Mouse (Mus musculus): ENCODE data around the gene Slc7a5. TPM values are rescaled to one million over a fixed set of nuclear protein-coding genes. Genes with fewer than 3 reads are reported as not detected.

Gene Slc7a5
- polyA plus RNA-seq, 1 experiment from 2014 or later, result 39.6 TPM

- Histone ChIP-seq H3K9me3 (replicated peaks) (no peaks in the 10 kb centered on the region), H3K27me3 (replicated peaks) (0 out of 2 replicates have a peak, but pooled peaks cover 5% of the 10 kb centered on the region), H3K4me1 (peaks cover 45% of the 10 kb centered on the region), H3K9ac (replicated peaks) (no peak overlapping the region; the same call in 1 of the 2 replicates), H3K4me3 (replicated peaks) (peak overlapping the region; percentile 85), H3K4me2 (peak overlapping the region; percentile 98), H3K36me3 (no peaks in the 10 kb centered on the region), H3K27ac (replicated peaks) (no peak overlapping the region)
- ATAC-seq (ENCODE audit: low FRiP score), result no peak
- 84% methylated on average over 9 of the region's 9 CpGs for WGBS
Measured at GRCm38 (mm10) chr8:121904999-121905398, 2.5 kb downstream of the Slc7a5 start.

DNA sequence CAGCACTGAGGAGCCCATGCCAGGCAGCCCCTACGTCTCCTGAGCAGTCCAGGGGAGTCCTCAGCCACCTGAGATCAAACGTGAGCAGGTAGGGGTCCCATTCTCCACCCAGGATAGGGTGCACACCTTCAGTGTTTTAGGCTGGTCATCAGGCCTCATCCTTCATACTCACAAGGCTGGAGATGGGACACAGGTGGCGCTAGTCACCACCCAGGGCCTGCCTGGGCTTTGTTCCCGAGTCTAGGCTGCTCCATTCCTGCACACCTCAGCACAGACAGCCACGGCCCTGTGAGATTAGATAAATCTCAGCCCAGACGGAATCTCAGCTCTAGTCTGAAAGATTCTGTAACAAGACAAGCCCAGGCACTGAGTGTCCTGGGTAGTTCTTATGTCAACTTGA is 3.5 kb downstream of the Slc7a5 start:
- H3K9me3 ChIP-seq (replicated peaks), result no peaks in the 10 kb centered on the region
- no peak overlapping the region for H3K27ac ChIP-seq (replicated peaks)
- 0 out of 2 replicates have a peak overlapping the region, but pooled peaks have one; percentile 98 for H3K4me2 ChIP-seq
- H3K36me3 ChIP-seq, result no peaks in the 10 kb centered on the region
- H3K27me3 ChIP-seq (replicated peaks), result 0 out of 2 replicates have a peak, but pooled peaks cover 5% of the 10 kb centered on the region
- no peak overlapping the region for H3K9ac ChIP-seq (replicated peaks)
- no peak for ATAC-seq (ENCODE audit: low FRiP score)
- peak overlapping the region; percentile 85 for H3K4me3 ChIP-seq (replicated peaks)
- 66% methylated on average over 6 of the region's 6 CpGs for WGBS
- peaks cover 50% of the 10 kb centered on the region for H3K4me1 ChIP-seq

DNA sequence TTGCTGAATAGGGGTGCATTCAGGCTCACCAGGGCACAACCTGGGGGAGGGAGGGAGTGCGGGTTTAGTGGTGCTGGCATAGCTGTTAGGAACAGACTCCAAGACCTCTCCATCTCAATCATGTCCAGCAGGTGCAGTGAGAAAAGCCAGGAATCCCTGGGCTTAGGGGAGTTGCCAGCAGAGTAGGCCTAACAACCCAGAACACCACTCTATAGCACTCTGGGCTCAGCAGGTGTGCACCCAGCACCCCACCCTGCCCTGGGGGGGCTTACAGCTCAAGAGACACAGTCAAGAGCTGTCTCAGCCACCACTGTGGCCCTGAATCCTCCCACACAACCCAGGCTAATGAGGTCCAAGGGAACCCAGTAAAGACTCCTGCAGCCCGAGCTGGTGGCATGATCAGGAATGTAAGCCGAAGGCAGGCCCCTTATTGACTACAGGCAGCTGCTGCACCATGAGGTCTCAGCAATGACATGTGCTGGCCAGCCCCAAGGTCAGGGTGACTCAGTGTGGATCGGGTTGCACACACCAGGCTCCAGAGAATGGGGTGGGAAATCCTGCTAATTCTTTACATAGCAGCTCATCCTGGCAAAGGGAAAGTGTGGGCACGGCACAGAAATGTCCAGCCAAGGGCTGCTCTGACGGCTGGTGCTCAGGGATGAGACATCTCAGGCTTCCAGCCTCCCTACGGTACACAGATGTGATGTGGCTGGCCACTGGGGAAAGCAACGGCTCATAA is 5.8 kb downstream of the Slc7a5 start:
- no peak overlapping the region for H3K4me3 ChIP-seq (replicated peaks)
- H3K9ac ChIP-seq (replicated peaks), result peak overlapping the region; percentile 14; the same call in 1 of the 2 replicates
- peak overlapping the region; percentile 25 for H3K4me2 ChIP-seq
- no peak overlapping the region for H3K27ac ChIP-seq (replicated peaks)
- WGBS, result 51% methylated on average over 8 of the region's 8 CpGs
- no peaks in the 10 kb centered on the region for H3K27me3 ChIP-seq (replicated peaks)
- H3K4me1 ChIP-seq, result peaks cover 62% of the 10 kb centered on the region
- H3K36me3 ChIP-seq, result no peaks in the 10 kb centered on the region
- no peaks in the 10 kb centered on the region for H3K9me3 ChIP-seq (replicated peaks)
- ATAC-seq (ENCODE audit: low FRiP score), result no peak

- peaks cover 45% of the 10 kb centered on the region for H3K4me1 ChIP-seq
- no peaks in the 10 kb centered on the region for H3K9me3 ChIP-seq (replicated peaks)
- 66% methylated on average over 18 of the region's 18 CpGs for WGBS
- H3K4me2 ChIP-seq, result peak overlapping the region; percentile 31
- ATAC-seq (ENCODE audit: low FRiP score), result no peak
- peak overlapping the region; percentile 48; the same call in 1 of the 2 replicates for H3K27ac ChIP-seq (replicated peaks)
- no peak overlapping the region for H3K9ac ChIP-seq (replicated peaks)
- no peaks in the 10 kb centered on the region for H3K27me3 ChIP-seq (replicated peaks)
- H3K36me3 ChIP-seq, result peaks cover 3% of the 10 kb centered on the region; the same call in 1 of the 2 replicates
- no peak overlapping the region for H3K4me3 ChIP-seq (replicated peaks)
Measured at GRCm38 (mm10) chr8:121899180-121900044, 8.1 kb downstream of the Slc7a5 start.

DNA sequence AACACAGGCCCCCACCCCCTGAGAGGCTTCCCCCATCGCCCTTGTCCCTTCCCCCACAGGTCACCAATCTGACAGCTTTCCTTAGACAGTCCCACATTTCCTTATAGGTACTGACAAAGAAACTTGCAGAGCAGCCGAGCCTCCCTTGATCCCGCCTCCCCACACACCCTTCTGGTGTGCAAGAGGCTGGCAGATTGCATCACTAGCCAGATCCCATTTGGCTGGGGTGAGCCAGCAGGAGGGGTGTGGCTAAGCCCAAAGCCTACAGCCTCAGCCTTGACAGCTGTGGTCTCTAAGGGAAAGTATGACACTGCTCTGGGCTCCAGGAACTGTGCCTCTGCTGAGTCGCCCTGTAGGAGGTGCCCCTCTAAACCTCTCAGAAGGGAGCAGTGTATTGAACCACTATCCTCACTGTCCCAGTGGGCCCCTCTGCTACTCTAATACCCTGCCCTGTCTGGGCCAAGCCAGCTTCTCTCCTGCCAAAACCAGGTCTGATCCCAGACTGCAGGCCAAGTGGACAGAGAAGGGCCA is 9.0 kb downstream of the Slc7a5 start:
- ATAC-seq (ENCODE audit: low FRiP score), result peak; percentile 51; the same call in 1 of the 2 replicates
- Histone ChIP-seq H3K4me3 (replicated peaks) (no peak overlapping the region), H3K27ac (replicated peaks) (peak overlapping the region; percentile 48), H3K4me1 (peaks cover 40% of the 10 kb centered on the region), H3K9me3 (replicated peaks) (no peaks in the 10 kb centered on the region), H3K4me2 (peak overlapping the region; percentile 31), H3K36me3 (peaks cover 3% of the 10 kb centered on the region; the same call in 1 of the 2 replicates), H3K27me3 (replicated peaks) (no peaks in the 10 kb centered on the region), H3K9ac (replicated peaks) (0 out of 2 replicates have a peak overlapping the region, but pooled peaks have one; percentile 2)
- 10% methylated on average over 4 of the region's 4 CpGs for WGBS

DNA sequence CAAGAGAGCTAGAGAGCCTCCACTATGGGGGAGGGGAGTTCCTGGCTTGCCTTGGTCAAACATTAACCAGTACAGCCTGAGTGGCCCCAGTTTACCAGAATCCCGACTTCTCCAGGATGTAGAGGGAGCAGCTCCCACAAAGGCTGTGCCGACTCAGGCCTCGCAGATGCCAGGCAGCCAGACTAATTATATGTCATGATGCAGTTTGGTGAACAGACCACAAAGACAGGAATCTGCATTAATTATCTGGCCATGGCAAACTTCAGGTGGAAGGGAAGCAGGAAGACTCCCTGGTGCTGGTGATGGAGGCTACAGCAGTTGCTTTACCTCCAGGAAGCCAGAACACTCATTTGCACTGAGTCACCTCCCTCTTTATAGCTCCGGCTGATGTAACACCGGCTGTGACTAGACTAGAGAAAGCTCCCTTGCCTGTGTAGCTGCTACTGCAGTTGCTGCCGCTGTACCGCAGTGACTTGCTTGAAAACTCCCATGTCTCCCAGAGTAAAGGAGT is 9.6 kb downstream of the Slc7a5 start:
- Histone ChIP-seq H3K4me1 (peaks cover 40% of the 10 kb centered on the region), H3K27me3 (replicated peaks) (no peaks in the 10 kb centered on the region)
- ATAC-seq (ENCODE audit: low FRiP score), result peak; percentile 32; the same call in 1 of the 2 replicates

GRCm38 (mm10) chr8:121897205-121897604 is 10.3 kb downstream of the Slc7a5 start:
- Histone ChIP-seq H3K27ac (replicated peaks) (no peak overlapping the region), H3K4me2 (peak overlapping the region; percentile 9; the same call in 1 of the 2 replicates), H3K9ac (replicated peaks) (0 out of 2 replicates have a peak overlapping the region, but pooled peaks have one; percentile 2), H3K36me3 (peaks cover 3% of the 10 kb centered on the region; the same call in 1 of the 2 replicates), H3K4me1 (peaks cover 38% of the 10 kb centered on the region), H3K9me3 (replicated peaks) (no peaks in the 10 kb centered on the region), H3K27me3 (replicated peaks) (no peaks in the 10 kb centered on the region), H3K4me3 (replicated peaks) (no peak overlapping the region)
- WGBS, result 82% methylated on average over 9 of the region's 9 CpGs
- no peak for ATAC-seq (ENCODE audit: low FRiP score)

More for the DNA sequence above, 9.6 kb downstream of the Slc7a5 start:
- 7% methylated on average over 7 of the region's 7 CpGs for WGBS
- Histone ChIP-seq H3K9ac (replicated peaks) (peak overlapping the region; percentile 2; the same call in 1 of the 2 replicates), H3K9me3 (replicated peaks) (no peaks in the 10 kb centered on the region), H3K4me2 (peak overlapping the region; percentile 31), H3K27ac (replicated peaks) (peak overlapping the region; percentile 48), H3K36me3 (peaks cover 3% of the 10 kb centered on the region; the same call in 1 of the 2 replicates), H3K4me3 (replicated peaks) (no peak overlapping the region)

DNA sequence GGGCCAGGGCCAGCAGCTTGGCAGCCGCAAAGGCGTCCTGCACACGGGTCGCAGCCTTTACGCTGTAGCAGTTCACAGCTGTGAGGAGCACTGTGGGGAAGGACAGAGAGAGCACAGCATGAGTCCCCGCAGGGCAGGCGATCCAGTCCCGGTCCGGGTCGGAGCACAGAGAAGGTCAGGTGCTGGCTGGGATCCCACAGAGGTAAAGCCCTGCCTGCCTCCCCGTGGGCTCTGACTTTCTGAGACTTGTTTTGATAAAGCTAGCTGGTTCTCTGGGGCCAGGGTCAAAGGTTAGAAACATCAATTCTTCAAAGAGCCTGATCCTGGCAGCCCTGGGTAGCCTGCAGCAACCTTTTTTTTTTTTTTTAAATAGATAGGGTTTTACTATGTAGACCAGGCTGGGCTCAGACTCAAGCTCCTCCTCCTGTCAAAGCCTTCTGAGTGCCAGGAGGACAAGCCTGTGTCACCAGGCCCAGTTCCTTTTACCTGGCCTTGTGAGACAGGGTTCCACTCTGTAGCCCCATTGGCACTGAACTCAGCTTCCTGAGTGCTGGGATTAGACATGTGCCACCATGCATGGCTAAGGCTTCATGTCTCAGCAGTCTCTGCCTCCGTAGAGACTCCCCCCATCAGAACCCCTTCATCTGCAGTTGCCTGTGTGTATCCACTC is 10.9 kb downstream of the Slc7a5 start:
- Histone ChIP-seq H3K36me3 (peaks cover 3% of the 10 kb centered on the region; the same call in 1 of the 2 replicates), H3K9ac (replicated peaks) (no peak overlapping the region), H3K9me3 (replicated peaks) (no peaks in the 10 kb centered on the region), H3K4me2 (peak overlapping the region; percentile 9; the same call in 1 of the 2 replicates), H3K27me3 (replicated peaks) (no peaks in the 10 kb centered on the region), H3K4me3 (replicated peaks) (no peak overlapping the region), H3K27ac (replicated peaks) (no peak overlapping the region), H3K4me1 (peaks cover 33% of the 10 kb centered on the region)
- 29% methylated on average over 12 of the region's 12 CpGs for WGBS
- ATAC-seq (ENCODE audit: low FRiP score), result no peak

DNA sequence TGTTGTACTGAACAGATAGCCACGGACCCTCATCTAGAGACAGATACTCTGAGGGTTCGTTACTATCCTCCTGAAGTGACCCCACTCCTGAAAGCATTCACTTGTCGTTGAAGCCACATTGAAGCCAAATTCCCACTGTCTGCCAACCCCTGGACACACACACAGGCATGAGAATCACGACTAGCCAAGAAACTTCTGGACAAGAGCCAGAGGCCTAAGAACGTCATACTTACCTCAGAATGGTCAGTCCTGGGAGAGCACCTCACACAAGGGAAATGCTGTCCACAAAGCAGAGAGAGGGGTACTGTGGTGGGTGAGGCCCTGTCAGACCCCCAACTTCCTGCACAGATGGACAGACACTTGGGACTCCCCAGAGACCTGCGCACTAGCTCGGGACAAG is 11.6 kb downstream of the Slc7a5 start:
- H3K27me3 ChIP-seq (replicated peaks), result no peaks in the 10 kb centered on the region
- H3K27ac ChIP-seq (replicated peaks), result no peak overlapping the region
- no peak overlapping the region for H3K4me2 ChIP-seq
- no peak overlapping the region for H3K9ac ChIP-seq (replicated peaks)
- no peak overlapping the region for H3K4me3 ChIP-seq (replicated peaks)
- ATAC-seq (ENCODE audit: low FRiP score), result no peak
- peaks cover 33% of the 10 kb centered on the region for H3K4me1 ChIP-seq
- no peaks in the 10 kb centered on the region for H3K9me3 ChIP-seq (replicated peaks)
- WGBS, result 72% methylated on average over 7 of the region's 7 CpGs
- peaks cover 3% of the 10 kb centered on the region; the same call in 1 of the 2 replicates for H3K36me3 ChIP-seq

DNA sequence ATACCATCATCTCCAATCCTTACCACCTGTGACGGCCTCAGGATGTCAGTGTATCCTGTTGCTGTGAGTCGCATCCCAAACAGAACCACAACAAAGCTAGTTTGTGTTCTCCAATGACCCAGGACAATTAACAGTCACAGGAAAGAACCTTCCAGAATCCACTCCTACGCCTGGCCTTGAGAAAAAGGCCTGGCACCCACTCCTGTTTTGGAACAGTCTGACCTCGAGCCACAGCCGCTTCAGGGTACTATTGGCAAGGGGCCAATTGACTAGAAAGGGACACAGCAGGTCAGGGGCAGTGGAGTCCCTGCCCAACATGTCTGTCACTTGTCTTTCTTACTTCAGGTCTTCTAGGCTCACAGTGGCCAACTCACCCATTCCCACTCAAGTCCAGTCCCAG is 14.6 kb downstream of the Slc7a5 start:
- no peak for ATAC-seq (ENCODE audit: low FRiP score)
- Histone ChIP-seq H3K9me3 (replicated peaks) (no peaks in the 10 kb centered on the region), H3K4me3 (replicated peaks) (no peak overlapping the region), H3K4me2 (no peak overlapping the region), H3K9ac (replicated peaks) (no peak overlapping the region), H3K4me1 (peaks cover 17% of the 10 kb centered on the region), H3K27ac (replicated peaks) (no peak overlapping the region), H3K27me3 (replicated peaks) (no peaks in the 10 kb centered on the region), H3K36me3 (peaks cover 5% of the 10 kb centered on the region)
- 83% methylated on average over 5 of the region's 5 CpGs for WGBS
